Mouse (Mus musculus) adrenal gland, adult 8-10 months (tissue): Measurements from ENCODE around the gene Cd27. TPM values are rescaled to one million over a fixed set of nuclear protein-coding genes. Genes with fewer than 3 reads are reported as not detected.
A peak's percentile ranks its signal among the peaks of the same experiment; 100 is the strongest.
"Not testable (repeated sequence)": the region's sequence is repeated elsewhere in the genome, so short reads cannot be mapped to it uniquely, and the experiment has no call there.

ENCODE experiments used
- DNase-seq: peaks from one replicate; pipeline ENCODE4 v3.0.0; 2022
- total RNA-seq, 4 experiments: library from RNA; stranded (reverse); gene quantifications; 2 replicates each; pipeline ENCODE4 v1.2.4; 2022

Gene Cd27
- total RNA-seq: under 1 TPM; 0.38 to 0.75 (median 0.64) TPM

DNA sequence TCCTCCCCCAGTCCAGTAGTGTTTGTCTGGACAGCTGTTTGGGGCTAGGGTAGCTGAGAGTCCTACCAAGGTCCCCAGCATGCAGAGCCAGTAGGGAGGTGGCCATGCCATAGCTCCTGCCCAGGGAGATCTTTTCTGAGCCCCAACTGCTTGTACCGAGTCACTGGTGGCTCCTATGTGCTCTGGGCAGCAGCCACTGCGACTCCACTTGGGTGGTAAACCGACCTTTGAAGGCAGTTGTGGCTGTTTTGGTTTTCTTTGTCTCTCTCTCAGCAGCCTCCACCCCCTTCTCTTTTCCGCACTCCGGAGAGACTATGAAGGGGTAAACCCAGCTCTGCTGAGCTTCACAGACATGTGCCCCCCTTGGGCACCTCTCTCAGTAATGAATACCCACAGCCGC lies at the start of gene Cd27:
Cd27 (minus strand) TSS at position 229 of the 400 bp plus-strand sequence.
- no peak for DNase-seq

DNA sequence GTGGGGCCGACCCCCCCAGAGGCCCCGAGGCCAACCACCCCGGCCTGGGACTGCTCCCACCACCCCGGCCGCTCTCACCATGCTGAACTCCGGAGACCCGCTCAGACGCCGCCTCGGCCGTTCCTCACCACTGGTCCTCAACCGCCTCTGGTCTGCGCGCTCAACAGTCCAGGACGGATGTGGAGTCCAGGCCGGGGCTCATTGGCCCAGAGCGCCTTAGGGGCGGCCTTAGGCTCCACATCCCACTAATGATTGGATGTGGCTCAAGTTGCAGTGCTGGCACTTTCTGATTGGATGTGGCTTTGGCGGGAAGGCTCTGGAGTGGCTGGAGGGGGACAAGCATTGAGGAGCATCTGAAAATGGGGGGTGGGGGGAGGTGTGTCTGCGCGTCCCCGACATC lies 49.1 kb upstream of the Cd27 start, which contains the start of gene Tuba3a:
Tuba3a (minus strand) TSS at position 153 of the 400 bp plus-strand sequence.
- DNase-seq: no peak

DNA sequence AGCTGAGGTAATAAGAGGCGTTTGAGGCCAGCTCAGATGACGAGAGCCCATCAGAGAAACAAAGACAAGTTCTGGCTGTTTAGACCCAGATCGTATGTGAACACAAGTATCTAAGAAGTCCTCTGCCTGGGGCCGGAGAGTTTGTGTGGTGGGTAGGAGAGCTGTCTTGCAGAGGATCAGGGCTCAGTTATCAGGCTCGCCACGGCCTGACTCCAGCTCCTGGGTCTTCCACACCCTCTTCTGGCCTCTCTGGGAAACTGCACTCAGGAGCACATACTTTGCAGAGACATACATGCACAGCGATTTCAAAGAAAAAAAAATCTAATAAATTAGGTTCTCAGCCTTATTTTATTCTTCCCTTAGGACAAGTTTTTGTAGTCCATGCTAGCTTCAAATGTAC lies 47.9 kb upstream of the Cd27 start:
- DNase-seq: no peak

DNA sequence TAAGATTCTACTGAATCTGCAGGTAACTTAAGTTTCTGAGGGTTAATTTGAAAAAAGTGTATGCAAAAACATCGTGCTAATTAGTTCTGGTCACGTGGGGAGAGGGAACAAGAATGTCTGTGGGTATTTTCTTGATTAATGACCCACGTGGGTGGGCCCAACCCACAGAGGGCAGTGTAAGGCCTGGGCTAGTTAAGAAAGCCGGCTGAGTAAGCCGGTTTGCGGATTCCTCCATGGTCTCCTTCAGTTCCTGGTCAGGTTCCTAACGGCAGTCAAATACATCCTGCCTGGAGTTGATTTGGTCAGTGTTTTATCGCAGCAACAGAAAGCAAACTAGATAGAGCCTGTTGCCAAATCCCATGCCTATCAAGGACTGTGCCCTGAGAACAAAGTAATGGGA lies 47.4 kb upstream of the Cd27 start:
- DNase-seq: no peak

DNA sequence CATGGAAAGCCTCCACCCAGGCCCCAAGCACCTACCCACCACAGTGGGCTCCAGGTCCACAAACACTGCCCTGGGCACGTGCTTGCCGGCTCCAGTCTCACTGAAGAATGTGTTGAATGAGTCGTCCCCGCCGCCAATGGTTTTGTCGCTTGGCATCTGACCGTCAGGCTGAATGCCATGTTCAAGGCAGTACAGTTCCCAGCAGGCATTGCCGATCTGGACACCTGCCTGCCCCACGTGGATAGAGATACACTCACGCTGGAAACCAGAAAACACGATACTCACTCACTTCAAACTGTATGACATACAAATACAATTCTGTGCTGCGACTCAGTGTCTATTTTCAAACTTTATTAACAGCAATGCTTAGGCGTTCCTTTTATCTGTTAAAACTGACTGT lies 45.9 kb upstream of the Cd27 start:
- DNase-seq: not testable (repeated sequence)

DNA sequence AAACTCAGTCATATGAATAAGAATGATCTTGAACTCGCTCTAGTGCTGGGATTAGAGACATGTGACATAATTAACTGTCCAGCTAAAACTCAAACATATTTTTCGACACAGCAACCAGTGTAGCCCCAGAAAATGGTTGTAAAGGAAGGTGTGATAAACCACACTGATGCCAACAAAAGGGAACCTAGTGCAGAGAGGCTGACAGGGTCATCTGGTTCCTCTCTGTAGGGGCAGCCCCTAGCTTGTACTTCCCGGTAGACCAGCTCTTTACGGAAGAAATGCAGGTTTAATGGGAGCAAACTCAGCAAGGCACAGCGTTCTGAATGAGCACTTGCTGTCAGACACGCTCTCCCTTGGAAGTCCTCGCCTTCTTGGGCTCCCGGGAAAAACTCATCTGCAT lies 42.9 kb upstream of the Cd27 start:
- DNase-seq: no peak

DNA sequence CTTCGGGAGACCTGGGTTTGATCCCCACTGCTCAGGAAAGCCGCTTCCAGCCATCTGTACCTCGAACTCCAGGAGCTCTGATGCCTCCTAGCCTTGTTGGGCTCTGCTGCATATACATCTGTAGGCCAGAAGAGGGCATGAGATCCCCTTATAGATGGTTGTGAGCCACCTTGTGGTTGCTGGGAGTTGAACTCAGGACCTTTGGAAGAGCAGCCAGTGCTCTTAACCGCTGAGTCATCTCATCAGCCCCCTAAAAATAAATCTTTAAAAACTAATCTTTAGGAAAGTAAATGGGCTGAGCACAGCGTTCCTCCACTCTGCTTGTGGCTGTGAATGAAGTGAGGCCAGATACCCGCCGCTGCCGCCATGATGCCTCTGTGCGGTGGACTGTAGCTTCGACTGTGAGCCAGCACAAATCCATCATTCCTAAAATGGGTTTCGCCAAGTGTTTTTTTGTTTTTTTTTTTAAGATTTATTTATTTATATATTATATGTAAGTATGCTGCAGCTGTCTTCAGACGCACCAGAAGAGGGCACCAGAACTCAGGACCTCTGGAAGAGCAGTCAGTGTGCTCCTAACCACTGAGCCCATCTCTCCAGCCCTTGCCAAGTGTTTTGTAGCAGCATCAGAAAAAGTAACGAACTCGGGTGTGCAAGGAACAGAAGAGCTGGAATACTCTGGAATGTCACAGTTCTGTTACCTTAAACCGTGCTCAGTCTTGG lies 38.2 kb upstream of the Cd27 start:
- DNase-seq: peak; percentile 28

DNA sequence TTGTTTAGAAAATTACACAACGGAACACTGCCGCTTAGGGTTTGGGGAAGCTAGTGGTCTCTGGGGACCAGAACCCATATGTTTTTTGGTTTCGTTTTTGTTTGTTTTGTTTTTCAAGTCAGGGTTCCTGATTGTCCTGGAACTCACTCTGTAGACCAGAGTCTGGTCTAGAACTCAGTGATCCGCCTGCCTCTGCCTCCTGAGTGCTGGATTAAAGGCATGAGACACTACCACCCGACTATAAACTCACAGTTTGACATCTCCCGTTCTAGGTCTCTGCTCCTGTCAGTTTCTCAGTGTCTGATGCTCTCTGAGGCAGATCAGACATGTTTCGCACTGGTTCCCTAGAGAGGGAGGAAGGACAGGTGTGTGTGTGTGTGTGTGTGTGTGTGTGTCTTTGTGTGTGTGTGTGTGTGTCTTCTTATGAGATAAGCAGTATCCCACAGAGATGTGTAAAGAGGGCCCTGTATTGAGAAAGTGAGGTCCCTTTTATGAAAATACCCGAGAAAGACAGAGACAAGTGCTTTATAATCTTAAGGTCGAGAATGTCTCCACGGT lies 35.5 kb upstream of the Cd27 start:
- DNase-seq: no peak

DNA sequence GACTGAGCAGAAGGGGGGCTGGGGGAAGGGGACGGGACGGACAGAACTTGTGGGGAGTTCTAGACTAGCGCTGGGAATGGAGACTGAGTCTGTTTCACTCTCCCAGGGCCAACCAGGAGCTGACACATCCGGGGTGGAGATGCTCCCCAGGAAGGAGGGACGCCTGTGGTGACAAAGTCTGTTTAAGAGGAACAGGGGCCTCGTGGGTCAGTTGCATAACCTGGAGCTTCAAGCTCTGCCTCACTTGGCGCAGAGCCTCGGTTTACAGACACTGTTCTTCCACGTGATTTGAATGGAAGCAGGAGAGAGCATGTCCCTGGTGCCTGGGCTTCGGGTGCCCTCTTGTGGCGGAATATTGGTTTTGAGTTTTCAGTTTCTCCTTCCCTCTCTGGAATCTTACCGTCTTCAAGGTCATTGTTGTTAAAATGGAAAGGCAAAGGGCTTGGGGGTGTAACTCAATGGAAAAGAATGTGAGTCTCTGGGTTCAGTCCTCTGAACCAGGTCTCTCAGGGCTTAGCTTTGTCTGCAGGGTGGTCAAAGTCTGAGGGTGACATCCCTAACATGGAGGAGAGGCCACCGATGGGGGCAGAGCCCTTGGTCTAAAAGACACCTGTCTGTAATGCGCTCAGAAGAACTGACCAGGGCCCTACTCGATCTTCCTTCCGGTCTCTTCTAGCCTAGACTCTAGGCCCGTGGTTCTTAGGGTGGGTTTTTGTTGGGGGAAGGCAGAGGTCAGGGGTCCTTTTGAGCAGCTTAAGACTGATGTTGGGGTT lies 34.8 kb upstream of the Cd27 start:
- DNase-seq: peak; percentile 92

DNA sequence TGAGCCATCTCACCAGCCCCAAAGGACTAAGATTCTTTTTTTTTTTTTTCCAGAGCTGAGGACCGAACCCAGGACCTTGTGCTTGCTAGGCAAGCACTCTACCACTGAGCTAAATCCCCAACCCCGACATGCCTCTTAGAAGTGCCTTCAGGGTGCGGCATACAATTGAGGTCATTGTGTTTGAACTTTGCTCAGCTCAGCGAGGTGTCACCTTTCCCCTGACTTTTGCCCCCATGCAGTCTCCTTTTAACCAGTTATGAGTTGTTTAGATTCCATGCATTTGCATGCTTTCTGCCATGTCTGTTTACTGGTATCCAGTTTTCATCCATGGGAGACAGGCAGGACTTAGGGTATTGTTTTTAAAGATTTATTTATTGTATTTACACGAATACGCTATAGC lies 32.0 kb upstream of the Cd27 start:
- no peak for DNase-seq

DNA sequence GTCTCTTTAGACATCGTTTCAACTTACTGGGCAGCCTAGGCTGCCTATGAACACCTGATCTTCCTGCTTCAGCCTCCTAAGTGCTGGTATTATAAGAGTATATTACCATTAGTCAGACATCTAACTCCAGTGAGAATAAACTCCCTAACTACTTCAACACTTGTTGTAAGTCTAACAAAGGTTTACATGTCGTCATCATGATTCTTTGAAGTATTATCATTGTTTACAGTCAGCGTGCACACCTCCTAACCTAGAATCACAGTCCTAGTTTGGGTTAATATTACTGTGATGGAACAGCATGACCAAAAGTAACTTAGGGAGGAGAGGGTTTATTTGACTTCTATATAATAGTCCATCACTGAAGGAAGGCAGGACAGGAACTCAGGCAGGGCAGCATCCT lies 30.7 kb upstream of the Cd27 start:
- DNase-seq: no peak

DNA sequence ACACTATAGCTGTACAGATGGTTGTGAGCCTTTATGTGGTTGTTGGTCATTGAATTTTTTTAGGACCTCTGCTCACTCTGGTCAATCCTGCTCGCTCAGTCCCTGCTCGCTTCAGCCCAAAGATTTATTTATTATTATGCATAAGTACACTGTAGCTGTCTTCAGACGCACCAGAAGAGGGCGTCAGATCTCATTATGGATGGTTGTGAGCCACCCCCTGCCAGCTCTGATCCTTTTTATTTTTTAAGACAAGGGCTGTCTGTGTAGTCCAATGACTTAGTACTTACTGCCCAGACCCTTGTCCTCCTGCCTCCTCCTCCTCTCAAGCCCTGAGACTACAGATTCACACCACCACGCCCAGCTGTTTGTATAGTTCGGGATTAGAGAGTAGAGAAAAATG lies 29.8 kb upstream of the Cd27 start:
- DNase-seq: not testable (repeated sequence)

DNA sequence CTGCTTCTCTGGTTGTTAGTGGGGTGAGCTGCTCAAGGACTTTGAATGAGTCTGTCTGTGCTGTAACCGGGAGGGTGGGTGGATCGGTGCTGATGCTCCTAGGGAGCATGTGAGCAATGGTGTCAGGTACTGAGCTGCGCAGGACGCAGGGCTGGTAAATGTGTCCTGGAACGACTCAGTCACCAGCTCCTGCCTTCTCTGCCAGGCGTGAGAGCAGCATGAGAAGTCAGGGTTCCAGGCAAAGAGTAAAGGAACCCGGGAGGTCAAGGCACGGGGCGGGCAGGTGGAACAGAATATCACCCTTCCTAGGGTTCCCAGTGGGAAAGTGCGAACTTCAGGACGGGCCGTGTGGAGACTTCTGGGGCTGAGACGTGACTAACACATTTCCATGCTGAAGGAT lies 29.3 kb upstream of the Cd27 start:
- DNase-seq: no peak

DNA sequence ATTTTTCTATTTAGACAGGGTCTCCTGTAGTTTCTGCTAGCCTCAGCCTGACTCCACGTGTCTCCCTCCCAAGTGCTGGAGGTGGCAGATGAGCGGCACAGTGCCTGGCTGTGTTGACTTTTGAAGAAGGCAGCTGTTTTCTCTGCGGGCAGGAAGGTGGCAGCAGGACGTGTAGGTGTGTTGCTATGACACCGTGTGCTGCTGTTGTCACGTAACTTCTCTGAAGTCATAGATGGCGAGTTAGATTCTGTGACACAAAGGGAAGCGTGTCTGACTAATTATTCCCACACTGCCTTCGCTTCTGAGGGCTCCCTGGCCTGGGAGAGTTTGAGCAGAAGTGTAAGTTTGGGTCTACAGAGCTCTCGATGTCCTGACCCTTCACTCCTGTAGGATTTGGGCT lies 28.4 kb upstream of the Cd27 start:
- no peak for DNase-seq

DNA sequence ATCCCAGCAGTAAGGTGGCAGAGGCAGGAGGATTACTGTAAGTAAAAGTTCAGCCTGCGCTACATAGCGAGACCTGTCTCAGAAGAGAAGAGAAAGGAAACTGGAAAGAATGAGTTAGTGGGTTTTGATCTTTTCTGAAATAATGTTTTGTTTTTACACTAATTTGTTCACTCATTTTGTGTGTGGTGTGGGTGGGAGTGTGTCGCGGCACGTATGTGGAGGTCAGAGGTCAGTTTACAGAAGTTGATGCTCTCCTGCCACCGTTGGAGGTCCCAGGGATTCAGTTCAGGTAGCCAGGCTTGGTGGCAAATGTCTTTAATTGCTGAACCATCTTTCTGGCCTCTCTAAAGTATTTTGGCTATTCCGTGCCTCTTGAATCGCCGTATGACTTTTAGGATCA lies 27.4 kb upstream of the Cd27 start:
- DNase-seq: no peak

DNA sequence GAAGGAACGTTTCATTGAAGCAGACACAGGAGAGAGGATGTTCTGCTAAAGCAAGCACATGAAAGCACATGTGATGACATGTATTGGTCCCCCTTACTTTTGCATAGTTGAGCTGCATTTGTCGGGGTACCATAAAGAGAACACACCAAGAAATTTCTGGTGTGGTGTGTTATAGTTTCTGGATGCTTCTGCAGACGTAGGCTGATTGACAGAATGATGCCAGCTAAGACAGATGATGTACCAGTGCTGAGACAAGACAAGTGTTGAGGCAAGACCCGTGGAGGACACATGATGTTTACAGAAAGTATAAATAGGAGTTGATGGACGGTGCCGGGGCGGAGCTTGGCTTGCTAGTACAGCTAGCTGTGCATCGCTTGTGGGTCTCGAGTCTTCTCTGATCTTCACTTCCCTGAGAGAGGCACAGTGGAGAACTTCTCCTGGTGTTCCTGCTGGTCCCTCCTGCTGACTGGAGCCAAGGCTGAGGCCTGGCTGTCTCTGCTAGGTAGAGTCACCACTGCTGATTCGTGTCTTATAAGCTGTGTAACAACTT lies 23.3 kb upstream of the Cd27 start:
- DNase-seq: no peak

DNA sequence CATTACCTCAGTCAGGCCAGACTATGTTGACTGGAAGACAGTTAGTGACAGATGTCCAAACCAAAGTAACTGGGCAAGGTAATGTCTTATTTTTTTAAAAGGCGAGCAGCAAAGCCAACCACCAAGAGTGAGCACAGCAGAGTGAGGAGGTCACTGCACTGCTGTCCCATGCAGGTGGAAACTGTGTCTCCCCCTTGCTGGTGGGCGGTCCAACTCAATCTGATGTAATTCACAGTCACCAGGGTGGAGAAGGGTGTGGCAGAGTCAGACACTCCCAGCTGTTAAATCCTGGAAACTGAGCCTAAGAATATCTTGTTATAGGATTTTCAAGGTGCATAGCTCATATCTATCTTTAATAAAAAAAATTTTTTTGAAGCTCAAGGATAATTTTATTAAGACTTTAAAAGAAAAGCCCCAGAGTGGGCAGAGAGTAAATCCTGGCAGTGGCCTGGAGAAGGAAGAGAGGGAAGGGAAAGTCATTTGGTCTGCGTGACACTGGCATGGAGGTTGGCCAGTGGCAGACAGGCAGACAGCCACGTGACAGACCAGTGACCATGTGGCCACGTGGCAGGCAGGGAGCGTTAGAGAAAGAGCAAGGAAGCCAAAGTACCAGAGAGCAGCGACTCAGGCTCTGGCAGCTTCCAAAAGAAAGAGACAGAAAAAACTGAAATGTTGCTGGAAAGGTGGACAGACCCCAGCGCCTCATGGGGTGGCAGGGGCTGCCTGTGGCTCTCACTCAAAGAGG lies 19.6 kb upstream of the Cd27 start:
- DNase-seq: peak; percentile 38

DNA sequence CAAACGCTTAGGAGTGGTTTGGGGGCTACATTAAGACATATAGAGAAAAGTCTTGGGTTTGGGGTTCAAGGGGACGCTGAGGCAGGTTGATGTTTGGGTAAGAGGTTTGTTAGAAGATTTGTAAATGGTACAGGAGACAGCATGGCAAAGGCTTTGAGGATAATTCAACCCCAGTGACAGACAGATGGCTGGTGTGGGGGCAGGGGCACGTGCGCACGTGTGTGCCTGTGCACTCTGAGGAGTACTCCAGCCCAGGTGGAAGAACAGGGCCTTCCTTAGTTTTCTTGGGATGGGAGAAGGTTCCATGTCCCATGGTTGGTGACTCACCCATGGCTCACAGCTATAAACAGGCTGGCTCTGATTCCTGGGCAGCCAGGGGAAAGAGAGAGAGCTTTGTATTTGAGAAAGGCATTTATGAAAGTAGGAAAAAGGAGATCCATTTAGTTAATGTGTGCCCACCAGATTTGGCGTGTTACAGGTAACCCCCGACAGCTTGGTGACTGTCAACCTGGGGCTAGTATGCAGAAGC lies 18.8 kb upstream of the Cd27 start:
- DNase-seq: no peak

DNA sequence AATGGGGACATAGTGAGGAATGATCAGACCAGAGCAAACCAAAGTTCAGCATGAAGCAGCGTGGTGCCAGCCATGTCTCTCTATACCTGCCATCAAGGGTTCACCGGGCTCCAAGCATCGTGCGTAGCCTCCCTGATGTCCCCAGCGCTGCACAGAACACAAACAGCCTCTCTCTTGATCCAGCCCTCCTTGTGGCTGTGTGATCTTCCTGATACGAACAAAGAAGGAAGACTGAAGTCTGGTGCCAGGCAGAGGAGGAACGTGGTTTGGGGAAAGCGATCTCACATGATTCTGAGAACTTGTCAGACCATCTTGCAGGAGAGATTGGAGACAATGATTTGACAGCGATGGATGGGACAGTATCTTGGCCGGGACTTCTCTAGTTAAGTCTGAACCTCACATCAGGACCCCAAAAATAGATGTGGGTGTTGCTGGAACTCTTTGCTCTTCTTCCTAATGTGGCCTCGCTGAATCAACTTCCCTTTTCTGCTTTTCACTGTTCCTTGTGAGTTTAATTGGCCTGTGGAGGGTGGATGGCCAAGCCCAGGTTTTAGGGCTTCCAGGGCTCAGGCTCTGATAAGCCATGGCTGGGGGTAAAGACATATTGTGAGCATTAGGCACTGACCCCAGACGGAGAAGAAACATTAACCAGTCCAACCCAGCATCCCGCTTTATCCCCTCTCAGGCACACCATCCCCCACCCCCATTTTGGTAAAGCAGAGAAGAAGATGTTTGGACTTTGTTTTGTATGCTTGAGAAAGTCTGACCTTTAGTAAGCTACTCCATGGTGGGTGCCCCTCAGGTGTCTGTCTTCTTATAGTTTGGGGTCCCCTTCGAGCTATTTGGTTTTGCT lies 17.3 kb upstream of the Cd27 start:
- DNase-seq: no peak

DNA sequence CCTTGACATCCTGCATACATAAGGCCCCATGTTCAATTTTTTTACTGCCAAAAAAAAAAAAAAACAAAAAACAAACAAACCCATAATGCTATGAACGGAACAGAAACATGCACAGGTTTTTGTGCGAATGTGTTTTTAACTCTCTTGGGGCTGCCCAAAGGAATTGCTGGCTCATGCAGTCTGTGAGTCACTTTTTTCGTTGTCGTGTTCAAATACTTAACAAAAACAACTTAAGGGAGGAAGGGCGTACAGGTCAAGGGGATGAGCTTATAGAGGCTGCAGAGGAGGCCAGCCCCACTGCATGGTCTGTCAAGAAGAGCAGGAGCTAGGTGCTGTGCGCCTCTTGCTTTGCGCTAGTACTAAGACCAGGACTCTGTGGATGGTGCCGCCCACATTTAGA lies 15.9 kb upstream of the Cd27 start:
- DNase-seq: no peak

DNA sequence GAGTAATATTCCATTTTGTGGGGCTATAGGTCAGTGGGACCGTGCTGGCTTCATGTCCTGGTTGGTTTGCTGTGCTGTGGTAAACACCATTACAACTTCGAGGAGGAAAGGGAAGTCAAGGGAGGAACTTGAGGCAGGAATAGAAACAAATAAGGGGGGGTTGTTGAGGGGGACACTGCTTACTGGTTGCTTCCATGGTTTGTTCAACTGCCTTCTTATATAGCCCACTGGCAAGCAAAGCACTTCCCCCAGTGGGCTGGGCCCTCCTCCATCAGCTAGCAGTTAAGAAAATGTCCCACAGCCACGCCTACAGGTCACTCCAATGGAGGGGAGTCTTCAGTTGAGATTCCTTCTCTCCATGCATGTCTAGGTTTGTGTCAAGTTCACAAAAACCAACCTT lies 15.5 kb upstream of the Cd27 start:
- no peak for DNase-seq

DNA sequence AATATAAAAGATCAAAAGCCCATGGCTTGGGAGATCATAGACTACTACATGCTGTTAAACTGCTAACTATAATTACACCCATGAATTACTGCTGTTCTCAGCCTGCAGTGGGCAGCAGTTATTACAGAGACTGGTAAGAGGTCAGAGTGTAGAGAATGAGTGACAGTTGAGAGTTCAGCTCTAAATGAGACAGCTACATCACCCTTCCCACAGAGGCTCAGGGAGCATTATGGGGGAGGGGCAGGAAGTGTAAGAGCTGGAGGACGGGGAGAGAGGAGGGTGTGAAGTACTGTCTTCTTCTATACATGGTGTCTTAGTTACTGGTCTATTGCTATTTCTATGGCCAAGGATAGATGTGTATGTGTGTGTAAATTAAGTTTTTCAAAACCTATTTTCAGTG lies 7.7 kb upstream of the Cd27 start:
- no peak for DNase-seq
